Mouse (Mus musculus) urinary bladder, adult 2 months (tissue): ENCODE data around the gene Pdk4. TPM values are rescaled to one million over a fixed set of nuclear protein-coding genes. Genes with fewer than 3 reads are reported as not detected.

Experiments
- DNase-seq: peaks from one replicate; pipeline ENCODE4 v3.0.0; 2022; ENCODE audit warnings: low spot score
- polyA plus RNA-seq: library from polyadenylated mRNA; depleted of rRNA; stranded (reverse); fragments of >200 nt; gene quantifications from 2 replicates; pipeline ENCODE4 v1.2.3, GENCODE M21; 2012; rRNA removed

Pdk4 gene
- polyA plus RNA-seq = 37.1 and 40.3 TPM in 2 replicates

- peak; percentile 71 for DNase-seq
Observed at GRCm38 (mm10) chr6:5495961-5496853, at the start of gene Pdk4. TSS of gene Pdk4 (minus strand) at chr6:5496309.

- no peak for DNase-seq
Observed at GRCm38 (mm10) chr6:5537855-5538365, 41.8 kb upstream of the Pdk4 start.

GRCm38 (mm10) chr6:5535754-5536153, 39.6 kb upstream of the Pdk4 start:
- no peak for DNase-seq

GRCm38 (mm10) chr6:5517091-5517490, 21.0 kb upstream of the Pdk4 start:
- no peak for DNase-seq

GRCm38 (mm10) chr6:5509757-5510156, 13.6 kb upstream of the Pdk4 start:
- DNase-seq = peak; percentile 23

- DNase-seq = peak; percentile 21
Observed at GRCm38 (mm10) chr6:5509303-5509702, 13.2 kb upstream of the Pdk4 start.

GRCm38 (mm10) chr6:5507821-5508220, 11.7 kb upstream of the Pdk4 start:
- DNase-seq = peak; percentile 19

GRCm38 (mm10) chr6:5506271-5506670, 10.2 kb upstream of the Pdk4 start:
- DNase-seq = no peak

GRCm38 (mm10) chr6:5502810-5503209, 6.7 kb upstream of the Pdk4 start:
- DNase-seq = no peak

GRCm38 (mm10) chr6:5501551-5501950, 5.4 kb upstream of the Pdk4 start:
- DNase-seq = no peak

- DNase-seq = no peak
Observed at GRCm38 (mm10) chr6:5498740-5499139, 2.6 kb upstream of the Pdk4 start.

GRCm38 (mm10) chr6:5496854-5497235, 736 bp upstream of the Pdk4 start:
- peak; percentile 23 for DNase-seq

GRCm38 (mm10) chr6:5485028-5485427, 11.1 kb downstream of the Pdk4 start:
- no peak for DNase-seq

- no peak for DNase-seq
Observed at GRCm38 (mm10) chr6:5482270-5482783, 13.8 kb downstream of the Pdk4 start.

- no peak for DNase-seq
Observed at GRCm38 (mm10) chr6:5481066-5481465, 15.0 kb downstream of the Pdk4 start.

- no peak for DNase-seq
Observed at GRCm38 (mm10) chr6:5474021-5474420, 22.1 kb downstream of the Pdk4 start.

GRCm38 (mm10) chr6:5472692-5473091, 23.4 kb downstream of the Pdk4 start:
- DNase-seq = no peak

- DNase-seq = no peak
Observed at GRCm38 (mm10) chr6:5470480-5471318, 25.4 kb downstream of the Pdk4 start.

GRCm38 (mm10) chr6:5455836-5456235, 40.3 kb downstream of the Pdk4 start:
- no peak for DNase-seq

- DNase-seq = no peak
Observed at GRCm38 (mm10) chr6:5449878-5450277, 46.2 kb downstream of the Pdk4 start.

- DNase-seq = no peak
Observed at GRCm38 (mm10) chr6:5448396-5448795, 47.7 kb downstream of the Pdk4 start.

- no peak for DNase-seq
Observed at GRCm38 (mm10) chr6:5447546-5447945, 48.6 kb downstream of the Pdk4 start.
